ENCODE assay signal across 8 mouse cellular contexts in the genomic region with DNA sequence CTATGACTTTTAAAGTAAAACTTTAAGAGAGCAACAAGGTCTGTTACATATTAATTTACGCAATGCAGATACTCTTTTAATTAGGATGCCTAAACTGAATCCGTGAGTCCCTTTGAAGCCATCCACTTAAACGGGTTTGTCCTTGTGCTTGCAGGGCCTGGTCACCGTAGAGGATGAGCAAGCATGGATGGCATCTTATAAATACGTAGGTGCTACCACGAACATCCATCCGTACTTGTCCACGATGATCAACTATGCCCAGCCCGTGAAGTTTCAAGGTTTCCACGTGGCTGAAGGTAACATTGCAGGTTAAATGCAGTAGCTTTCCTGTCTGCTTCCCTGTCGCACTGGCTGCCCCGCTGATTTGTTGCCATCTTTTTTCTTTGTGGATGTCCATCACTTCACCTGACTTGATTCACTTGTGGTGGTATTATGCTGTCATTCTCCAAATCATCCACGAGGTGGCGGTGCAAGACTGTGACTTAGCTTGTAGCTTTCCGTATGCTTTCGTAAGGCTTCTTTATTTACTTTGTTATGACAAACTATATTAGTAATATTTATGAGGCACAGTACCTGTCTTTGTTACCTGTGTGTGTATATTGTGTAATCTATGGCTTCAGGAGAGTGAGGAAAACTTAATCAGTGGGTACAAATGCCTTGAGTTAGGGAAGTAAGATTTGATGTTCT.
A peak's percentile ranks its signal among the peaks of the same experiment; 100 is the strongest.
DNase-seq lines count a peak whose midpoint lies in the region; TF ChIP-seq lines count a peak whose summit lies in the region.

No protein-coding gene starts in this region.

- TF ChIP-seq POLR2A in brain, embryonic 14.5 days (IDR thresholded peaks at IDR 0.05; ENCODE audit: borderline replicate concordance, extremely low read depth, insufficient read depth, insufficient read length, poor library complexity, severe bottlenecking) = no peak
- no peak for TF ChIP-seq POLR2A in small intestine, adult 2 months (IDR thresholded peaks at IDR 0.05; ENCODE audit: low read depth, low read length)

- H3K27ac ChIP-seq in forebrain, embryonic 10.5 days = no peak overlapping the region
- H3K27ac ChIP-seq in midbrain, embryonic 10.5 days (replicated peaks) = no peak overlapping the region
- no peak overlapping the region for H3K27ac ChIP-seq in small intestine, adult 2 months (ENCODE audit: insufficient read depth, low read depth, low read length)

- intact Hi-C loops in heart, postnatal 14 days (cut with DNase I) = loop anchor here (2.0 kb wide), 1 partner anchor 172 kb away; no protein-coding TSS in a partner anchor
- intact Hi-C loops in heart, postnatal 25 days (cut with DNase I) = loop anchor here (2.0 kb wide), 1 partner anchor 174 kb away; no protein-coding TSS in a partner anchor

- peak; percentile 79; the same call in 1 of the 2 replicates for TF ChIP-seq CTCF in brain, embryonic 14.5 days (IDR thresholded peaks at IDR 0.05; ENCODE audit: borderline replicate concordance, extremely low read depth, insufficient read depth, insufficient read length)
- peak; percentile 43; the same call in 1 of the 2 replicates for TF ChIP-seq CTCF in small intestine, adult 2 months (IDR thresholded peaks at IDR 0.05; ENCODE audit: extremely low read depth, insufficient read length, insufficient replicate concordance, low read depth, low read length)

- no peaks in the 10 kb centered on the region for H3K27me3 ChIP-seq in forebrain, embryonic 10.5 days (ENCODE audit: poor library complexity, severe bottlenecking)
- no peaks in the 10 kb centered on the region for H3K27me3 ChIP-seq in midbrain, embryonic 10.5 days (ENCODE audit: low read depth, poor library complexity, severe bottlenecking)
- no peaks in the 10 kb centered on the region for H3K27me3 ChIP-seq in small intestine, adult 2 months (ENCODE audit: control insufficient read depth, insufficient read depth, low read length)

- peaks cover 15% of the 10 kb centered on the region; the same call in 1 of the 2 replicates for H3K36me3 ChIP-seq in forebrain, embryonic 10.5 days (replicated peaks)
- H3K36me3 ChIP-seq in midbrain, embryonic 10.5 days = peaks cover 11% of the 10 kb centered on the region; the same call in 1 of the 2 replicates
- no peaks in the 10 kb centered on the region for H3K36me3 ChIP-seq in small intestine, adult 2 months (ENCODE audit: control insufficient read depth, insufficient read depth, low read length)

- no peaks in the 10 kb centered on the region for H3K9me3 ChIP-seq in forebrain, embryonic 10.5 days
- no peaks in the 10 kb centered on the region for H3K9me3 ChIP-seq in midbrain, embryonic 10.5 days (replicated peaks)

- H3K4me3 ChIP-seq in forebrain, embryonic 10.5 days = no peak overlapping the region
- no peak overlapping the region for H3K4me3 ChIP-seq in midbrain, embryonic 10.5 days
- H3K4me3 ChIP-seq in small intestine, adult 2 months (ENCODE audit: low read depth, low read length) = no peak overlapping the region

- H3K4me1 ChIP-seq in forebrain, embryonic 10.5 days = peaks cover 18% of the 10 kb centered on the region
- no peaks in the 10 kb centered on the region for H3K4me1 ChIP-seq in midbrain, embryonic 10.5 days
- H3K4me1 ChIP-seq in small intestine, adult 2 months (ENCODE audit: control insufficient read depth, insufficient read depth, insufficient read length, low read length) = no peaks in the 10 kb centered on the region

- WGBS in forebrain, embryonic 10.5 days = 64% methylated on average over 16 of the region's 16 CpGs
- WGBS in midbrain, embryonic 10.5 days = 64% methylated on average over 16 of the region's 16 CpGs
- WGBS in small intestine, adult 2 months = 56% methylated on average over 16 of the region's 16 CpGs

- peak; percentile 38 to 55 for DNase-seq in heart, postnatal 14 days
- no peak for DNase-seq in heart, postnatal 25 days (ENCODE audit: low spot score)
- peak; percentile 20 for DNase-seq in CD4-positive helper T cell, adult 2 months (ENCODE audit: low read depth, low spot score)
- DNase-seq in brain, embryonic 14.5 days (ENCODE audit: low read depth) = peak; percentile 81
- peak; percentile 42 for DNase-seq in forebrain, embryonic 10.5 days (ENCODE audit: extremely low spot score, low spot score)
- peak; percentile 39 for DNase-seq in layer of hippocampus, adult 9-10 months (ENCODE audit: low spot score)
- DNase-seq in midbrain, embryonic 10.5 days (ENCODE audit: low spot score) = peak; percentile 35
